Mouse (Mus musculus): Measurements from ENCODE around the gene Anp32e.

DNA sequence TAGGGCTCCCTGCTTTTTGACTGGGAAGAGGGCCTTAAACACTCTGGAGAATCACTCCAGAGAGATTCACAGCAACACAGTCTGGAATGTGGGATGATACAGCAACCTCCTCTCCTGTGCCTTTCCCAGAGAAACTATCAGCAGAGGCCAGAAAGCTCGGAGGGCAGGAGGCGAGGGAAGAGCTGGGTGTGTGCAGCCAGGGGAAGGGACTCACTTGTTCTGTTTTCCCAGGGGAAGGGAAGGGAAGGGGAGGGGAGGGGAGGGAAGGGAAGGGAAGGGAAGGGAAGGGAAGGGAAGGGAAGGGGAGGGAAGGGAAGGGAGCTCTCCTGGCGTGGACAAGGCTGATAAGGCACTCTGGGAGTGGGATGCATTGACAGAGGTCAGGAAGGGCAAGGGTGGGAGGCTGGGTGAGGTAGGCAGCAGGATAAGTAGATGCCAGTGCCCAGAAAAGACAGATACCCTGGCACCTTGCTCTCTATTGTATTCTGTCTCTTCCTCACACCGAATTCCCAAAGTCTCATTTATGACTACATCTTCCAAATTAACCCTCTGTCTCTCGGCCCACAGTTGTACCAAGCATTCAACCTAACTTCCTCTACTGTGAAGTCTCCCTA is 64.1 kb downstream of the Anp32e start:
- no peak for TF ChIP-seq POLR2A (IDR thresholded peaks at IDR 0.05; ENCODE audit: insufficient read length, low read depth)
- TF ChIP-seq SRF (IDR thresholded peaks at IDR 0.05; ENCODE audit: control insufficient read depth, insufficient read length, low read depth) = no peak
- TF ChIP-seq MYOG (IDR thresholded peaks at IDR 0.05; ENCODE audit: control insufficient read depth in 1 of 3, insufficient read depth in 1 of 3, insufficient read length in 2 of 3, low read depth in 2 of 3) = no peak
- TF ChIP-seq CEBPB (IDR thresholded peaks at IDR 0.05; ENCODE audit: insufficient read depth, poor library complexity, severe bottlenecking) = no peak
- TF ChIP-seq USF1 (IDR thresholded peaks at IDR 0.05; ENCODE audit: low read depth) = no peak
- TF ChIP-seq POLR2AphosphoS2 (IDR thresholded peaks at IDR 0.05; ENCODE audit: insufficient read length, low read depth) = no peak
- no peak for TF ChIP-seq MAX (IDR thresholded peaks at IDR 0.05; ENCODE audit: low read depth)
- TF ChIP-seq TCF3 (IDR thresholded peaks at IDR 0.05; ENCODE audit: insufficient read length, low read depth) = no peak

Measured in myocyte (in vitro differentiated cells).